Mouse (Mus musculus): ENCODE measurements around the gene Slc23a3. TPM values are rescaled to one million over a fixed set of nuclear protein-coding genes. Genes with fewer than 3 reads are reported as not detected.
A peak's percentile ranks its signal among the peaks of the same experiment; 100 is the strongest.

Gene Slc23a3
- total and polyA plus RNA-seq, 3 experiments = 0.34 to 1.7 (median 1.0) TPM

DNA sequence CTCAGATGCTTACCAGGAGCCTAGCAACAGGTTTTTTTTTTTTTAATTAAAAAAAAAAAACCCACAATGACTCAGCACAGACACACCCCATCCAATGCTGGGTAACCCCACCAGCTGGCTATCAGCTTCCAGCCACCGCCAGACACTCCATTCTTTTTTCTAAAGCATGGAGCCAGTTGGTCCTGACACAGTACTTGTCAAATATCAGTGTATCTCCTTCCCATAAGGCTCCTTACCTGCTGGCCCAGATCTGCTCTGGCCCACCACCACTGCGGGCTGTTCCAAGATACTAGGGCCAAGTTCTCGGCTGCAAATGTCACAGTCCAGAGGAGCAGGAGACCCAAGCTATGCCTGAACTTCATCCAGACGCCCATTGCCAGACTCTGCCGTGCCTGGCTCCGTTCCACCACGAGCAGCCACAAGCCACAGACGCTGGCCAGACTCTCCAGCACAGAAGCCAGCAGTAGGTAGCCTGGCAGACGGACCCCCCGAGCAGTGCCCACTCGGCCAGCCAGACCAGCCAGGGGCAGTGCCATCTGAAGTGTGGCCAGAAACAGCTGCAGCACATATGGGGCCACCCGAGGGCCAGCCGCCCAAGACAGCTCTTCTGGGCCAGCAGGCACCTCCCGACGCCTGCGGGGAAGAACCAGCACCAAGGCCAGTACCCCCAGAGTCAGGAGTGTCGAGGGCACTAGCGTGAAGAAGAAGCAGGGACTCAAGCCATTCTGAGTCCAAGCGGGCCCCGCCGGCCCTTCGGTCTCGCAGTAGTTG lies 45.8 kb upstream of the Slc23a3 start:
- peak overlapping the region; percentile 72 for H3K27ac ChIP-seq
- TF ChIP-seq POLR2A (IDR thresholded peaks at IDR 0.05; ENCODE audit: insufficient read depth, low read depth, low read length) (no peak), CTCF (IDR thresholded peaks at IDR 0.05) (no peak), EP300 (IDR thresholded peaks at IDR 0.05; ENCODE audit: insufficient read depth, low read depth, low read length) (no peak)
- WGBS = 6% methylated on average over 23 of the region's 23 CpGs
- intact Hi-C loops (cut with DNase I) = loop anchor here (1.0 to 5.0 kb wide), 3 partner anchors 10 to 73 kb away; no protein-coding TSS in a partner anchor
- no peaks in the 10 kb centered on the region for H3K27me3 ChIP-seq (ENCODE audit: control insufficient read depth, insufficient read depth, low read length)
- no peaks in the 10 kb centered on the region for H3K79me2 ChIP-seq (replicated peaks; ENCODE audit: control insufficient read depth, insufficient read depth, low read length)
- peak overlapping the region; percentile 51 for H3K4me3 ChIP-seq
- no peaks in the 10 kb centered on the region; the same call in 1 of the 2 replicates for H3K4me1 ChIP-seq (ENCODE audit: control insufficient read depth, insufficient read depth, low read length)
- DNase-seq = peak; percentile 59 to 60
- no peaks in the 10 kb centered on the region for H3K36me3 ChIP-seq (ENCODE audit: control insufficient read depth, insufficient read depth, low read length)
- H3K9ac ChIP-seq (ENCODE audit: low read depth, low read length) = peak overlapping the region; percentile 75

DNA sequence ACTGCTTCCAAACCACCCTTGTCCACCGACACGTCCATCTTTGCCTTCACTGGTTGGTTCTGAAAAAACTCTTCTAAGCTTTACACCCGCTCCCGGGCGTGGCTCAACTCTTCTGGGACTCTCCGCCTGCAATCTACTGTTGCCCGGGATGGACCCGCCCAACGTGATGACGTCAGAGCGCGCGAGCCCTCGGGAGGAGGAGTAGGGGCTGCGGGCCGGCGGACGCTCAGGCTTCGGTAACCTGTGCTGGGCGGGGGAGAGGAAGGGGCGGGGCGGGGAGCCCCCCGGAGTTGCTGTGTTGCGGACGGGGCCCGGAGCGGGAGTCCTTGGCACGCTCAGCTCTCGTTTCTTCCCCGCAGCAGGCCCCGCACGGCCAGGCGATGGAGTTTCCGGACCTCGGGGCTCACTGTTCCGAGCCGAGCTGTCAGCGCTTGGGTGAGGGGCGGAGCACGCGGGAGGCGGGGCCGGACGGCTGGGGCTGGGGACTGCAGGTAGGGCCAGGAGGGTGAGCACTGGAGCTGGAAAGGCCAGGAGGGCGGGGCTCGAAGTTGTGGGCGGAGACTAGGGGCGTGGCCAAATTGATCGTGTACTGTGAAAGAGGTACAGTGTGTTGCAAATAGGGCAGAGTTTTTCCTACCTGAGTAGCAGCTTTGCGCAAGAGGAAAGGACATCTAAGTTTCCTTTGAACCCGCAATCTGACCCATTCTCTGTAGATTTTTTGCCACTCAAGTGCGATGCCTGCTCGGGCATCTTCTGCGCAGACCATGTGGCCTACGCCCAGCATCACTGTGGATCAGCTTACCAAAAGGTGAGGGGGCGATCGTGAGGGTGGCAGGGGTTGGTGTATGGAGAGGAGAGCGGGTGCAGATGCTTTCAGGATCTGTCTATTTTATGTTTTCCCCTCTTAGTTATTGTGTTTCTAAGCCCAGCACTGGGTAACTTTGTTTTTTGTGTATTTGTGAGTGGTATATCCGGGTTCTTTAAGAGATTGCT lies 35.1 kb upstream of the Slc23a3 start, which contains the start of gene Zfand2b:
Zfand2b (plus strand) TSS at position 175 of the 993 bp plus-strand sequence.
- WGBS = 3% methylated on average over 59 of the region's 59 CpGs

DNA sequence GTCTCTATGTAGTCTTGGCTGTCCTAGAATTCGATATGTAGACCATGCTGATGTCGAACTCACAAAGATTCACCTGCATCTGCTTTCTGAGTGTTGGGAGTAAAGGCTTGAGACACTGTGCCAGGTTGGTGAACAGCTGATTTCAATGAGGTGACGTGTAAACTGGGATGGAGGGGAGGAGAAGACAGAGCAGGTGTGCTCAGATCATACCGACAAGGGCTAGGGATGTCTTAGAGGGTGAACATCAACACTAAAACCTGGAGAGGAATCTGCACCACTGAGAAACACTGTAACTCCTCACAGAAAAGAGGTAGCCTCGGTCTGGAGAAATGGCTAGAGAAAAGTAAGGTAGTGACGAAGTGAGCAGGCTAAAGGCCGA lies 34.4 kb upstream of the Slc23a3 start:
- TF ChIP-seq POLR2A (IDR thresholded peaks at IDR 0.05; ENCODE audit: insufficient read depth, low read depth, low read length) (no peak), CTCF (IDR thresholded peaks at IDR 0.05) (no peak), EP300 (IDR thresholded peaks at IDR 0.05; ENCODE audit: insufficient read depth, low read depth, low read length) (no peak)
- H3K4me3 ChIP-seq = peak overlapping the region; percentile 77
- no peaks in the 10 kb centered on the region for H3K36me3 ChIP-seq (ENCODE audit: control insufficient read depth, insufficient read depth, low read length)
- DNase-seq = no peak
- 10% methylated on average over 7 of the region's 7 CpGs for WGBS
- peaks cover 3% of the 10 kb centered on the region for H3K4me1 ChIP-seq (ENCODE audit: control insufficient read depth, insufficient read depth, low read length)
- H3K27ac ChIP-seq = peak overlapping the region; percentile 99
- peak overlapping the region; percentile 64 for H3K9ac ChIP-seq (ENCODE audit: low read depth, low read length)
- intact Hi-C loops (cut with DNase I) = loop anchor here (1.0 to 2.0 kb wide), 2 partner anchors 25 to 43 kb away; partner anchors contain the start of genes Glb1l and Stk16
- H3K79me2 ChIP-seq (replicated peaks; ENCODE audit: control insufficient read depth, insufficient read depth, low read length) = no peaks in the 10 kb centered on the region
- no peaks in the 10 kb centered on the region for H3K27me3 ChIP-seq (ENCODE audit: control insufficient read depth, insufficient read depth, low read length)

More for the DNA sequence above, 35.1 kb upstream of the Slc23a3 start, which contains the start of gene Zfand2b:
- Histone ChIP-seq H3K79me2 (replicated peaks; ENCODE audit: control insufficient read depth, insufficient read depth, low read length) (no peaks in the 10 kb centered on the region), H3K36me3 (ENCODE audit: control insufficient read depth, insufficient read depth, low read length) (no peaks in the 10 kb centered on the region), H3K4me1 (ENCODE audit: control insufficient read depth, insufficient read depth, low read length) (peaks cover 3% of the 10 kb centered on the region), H3K4me3 (peak within 1 kb of the TSS; percentile 77), H3K9ac (ENCODE audit: low read depth, low read length) (peak within 1 kb of the TSS; percentile 71), H3K27me3 (ENCODE audit: control insufficient read depth, insufficient read depth, low read length) (no peaks in the 10 kb centered on the region), H3K27ac (peak within 1 kb of the TSS; percentile 99)
- peak; percentile 97 to 98 for DNase-seq
- TF ChIP-seq CTCF (IDR thresholded peaks at IDR 0.05) (no peak), POLR2A (IDR thresholded peaks at IDR 0.05; ENCODE audit: insufficient read depth, low read depth, low read length) (peak; percentile 94), EP300 (IDR thresholded peaks at IDR 0.05; ENCODE audit: insufficient read depth, low read depth, low read length) (peak; percentile 72; the same call in 1 of the 2 replicates)
- intact Hi-C loops (cut with DNase I) = loop anchor here (1.0 to 2.0 kb wide), 4 partner anchors 11 to 42 kb away; partner anchors contain the start of genes Ankzf1, Atg9a, Glb1l and Stk16

DNA sequence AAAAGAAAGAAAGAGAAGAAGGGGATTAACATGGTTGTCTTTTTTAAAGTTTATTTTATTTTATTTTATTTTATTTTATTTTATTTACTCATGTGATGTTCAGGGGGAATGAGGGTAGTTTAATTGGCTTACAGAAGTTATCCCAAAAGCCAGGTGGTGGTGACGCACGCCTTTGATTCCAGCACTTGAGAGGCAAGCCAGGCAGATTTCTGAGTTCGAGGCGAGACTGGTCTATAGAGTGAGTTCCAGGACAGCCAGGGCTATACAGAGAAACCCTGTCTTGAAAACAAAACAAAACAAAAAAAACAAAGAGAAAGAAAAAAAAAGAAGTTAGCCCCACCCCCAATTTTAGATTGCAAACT lies 26.5 kb upstream of the Slc23a3 start:
- Histone ChIP-seq H3K27me3 (ENCODE audit: control insufficient read depth, insufficient read depth, low read length) (no peaks in the 10 kb centered on the region), H3K27ac (no peak overlapping the region), H3K9ac (ENCODE audit: low read depth, low read length) (no peak overlapping the region), H3K36me3 (ENCODE audit: control insufficient read depth, insufficient read depth, low read length) (no peaks in the 10 kb centered on the region), H3K79me2 (replicated peaks; ENCODE audit: control insufficient read depth, insufficient read depth, low read length) (no peaks in the 10 kb centered on the region), H3K4me3 (no peak overlapping the region), H3K4me1 (ENCODE audit: control insufficient read depth, insufficient read depth, low read length) (no peaks in the 10 kb centered on the region)
- WGBS = 77% methylated on average over 4 of the region's 4 CpGs
- intact Hi-C loops (cut with DNase I) = no loop called here
- TF ChIP-seq EP300 (IDR thresholded peaks at IDR 0.05; ENCODE audit: insufficient read depth, low read depth, low read length) = no peak
- no peak for TF ChIP-seq CTCF (IDR thresholded peaks at IDR 0.05)
- TF ChIP-seq POLR2A (IDR thresholded peaks at IDR 0.05; ENCODE audit: insufficient read depth, low read depth, low read length) = no peak
- DNase-seq = no peak

DNA sequence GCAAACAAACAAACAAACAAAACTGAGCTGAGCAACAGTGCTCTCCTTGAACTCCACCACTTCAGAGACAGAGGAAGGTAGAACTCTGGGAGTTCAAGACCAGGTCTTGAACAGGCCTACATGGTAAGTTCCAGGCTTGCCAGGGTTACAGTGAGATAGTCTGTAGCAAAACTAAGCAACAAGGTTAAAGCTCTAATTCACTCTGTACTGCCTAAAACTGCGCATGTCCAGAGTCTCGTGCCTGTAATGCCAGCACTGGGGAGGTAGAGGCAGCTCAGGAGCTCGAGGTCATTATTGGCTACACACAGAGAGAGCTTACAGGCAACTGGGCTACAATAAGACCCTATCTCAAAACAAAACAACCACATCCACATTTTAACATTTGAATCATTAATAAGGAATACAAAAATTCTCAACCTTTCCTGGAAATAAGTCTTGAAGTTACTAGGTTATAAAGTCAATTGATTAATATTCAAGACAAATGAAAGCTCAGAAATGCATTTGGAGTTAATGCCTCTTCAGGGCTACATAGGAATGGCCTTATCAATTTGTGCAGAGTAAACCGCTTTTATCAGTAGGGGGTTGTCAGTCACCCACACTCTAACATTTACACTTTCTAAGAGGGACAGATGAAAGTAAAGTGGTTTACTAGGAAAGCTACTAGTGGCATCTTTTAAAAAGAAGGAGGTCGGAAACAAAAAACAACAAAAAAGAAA lies 26.0 kb upstream of the Slc23a3 start:
- Histone ChIP-seq H3K79me2 (replicated peaks; ENCODE audit: control insufficient read depth, insufficient read depth, low read length) (no peaks in the 10 kb centered on the region), H3K9ac (ENCODE audit: low read depth, low read length) (no peak overlapping the region), H3K4me1 (ENCODE audit: control insufficient read depth, insufficient read depth, low read length) (no peaks in the 10 kb centered on the region), H3K36me3 (ENCODE audit: control insufficient read depth, insufficient read depth, low read length) (no peaks in the 10 kb centered on the region), H3K27ac (no peak overlapping the region), H3K4me3 (no peak overlapping the region), H3K27me3 (ENCODE audit: control insufficient read depth, insufficient read depth, low read length) (no peaks in the 10 kb centered on the region)
- DNase-seq = no peak
- intact Hi-C loops (cut with DNase I) = no loop called here
- no peak for TF ChIP-seq POLR2A (IDR thresholded peaks at IDR 0.05; ENCODE audit: insufficient read depth, low read depth, low read length)
- no peak for TF ChIP-seq CTCF (IDR thresholded peaks at IDR 0.05)
- TF ChIP-seq EP300 (IDR thresholded peaks at IDR 0.05; ENCODE audit: insufficient read depth, low read depth, low read length) = no peak
- WGBS = 61% methylated on average over 5 of the region's 5 CpGs
